Mouse (Mus musculus) midbrain, postnatal 0 days (tissue): ENCODE data around the gene Mrpl22. TPM values are rescaled to one million over a fixed set of nuclear protein-coding genes. Genes with fewer than 3 reads are reported as not detected.
"Not testable (repeated sequence)": the region's sequence is repeated elsewhere in the genome, so short reads cannot be mapped to it uniquely, and the experiment has no call there.

Experiments used
- ATAC-seq: fragments of 200-750 bp; cut with Nextera tagmentation; 2 replicates; pipeline ENCODE4 v1.8.0; 2017; ENCODE audit warnings: moderate number of reproducible peaks, mild to moderate bottlenecking, moderate TSS enrichment, moderate library complexity; ENCODE audit not compliant: low FRiP score
- DNase-seq: peaks from one replicate; pipeline ENCODE4 v3.0.0-alpha.2; 2015; ENCODE audit warnings: low spot score
- H3K27ac ChIP-seq: fragments of 300-500 bp; sonication (generic); 2 replicates; pipeline ENCODE4 v1.5.1; 2014; ENCODE audit warnings: low read depth, mild to moderate bottlenecking, low read length, mixed read lengths
- H3K27me3 ChIP-seq: fragments of 300-500 bp; sonication (generic); 2 replicates; pipeline ENCODE4 v1.6.1; 2014; ENCODE audit warnings: low read length, control low read depth, mixed read lengths; ENCODE audit not compliant: insufficient read depth
- H3K36me3 ChIP-seq: fragments of 300-500 bp; sonication (generic); 2 replicates; pipeline ENCODE4 v1.6.1; 2014; ENCODE audit warnings: low read length, control low read depth, mixed read lengths; ENCODE audit not compliant: insufficient read depth
- H3K4me1 ChIP-seq: fragments of 300-500 bp; sonication (generic); 2 replicates; pipeline ENCODE4 v1.6.1; 2014; ENCODE audit warnings: mild to moderate bottlenecking, control low read depth, antibody characterized with exemption, low read length, mixed read lengths; ENCODE audit not compliant: insufficient read depth
- H3K4me2 ChIP-seq: fragments of 300-500 bp; sonication (generic); 2 replicates; pipeline ENCODE4 v1.6.1; 2014; ENCODE audit warnings: low read depth, mild to moderate bottlenecking, low read length, mixed read lengths; ENCODE audit not compliant: poor library complexity, severe bottlenecking
- H3K4me3 ChIP-seq: fragments of 300-500 bp; sonication (generic); 2 replicates; pipeline ENCODE4 v1.5.1; 2014; ENCODE audit warnings: low read depth, mild to moderate bottlenecking, low read length, moderate library complexity
- H3K9ac ChIP-seq: fragments of 300-500 bp; sonication (generic); replicated peaks from 2 replicates; pipeline ENCODE4 v1.6.1; 2014; ENCODE audit warnings: mild to moderate bottlenecking, low read length, moderate library complexity, mixed read lengths; ENCODE audit not compliant: poor library complexity, severe bottlenecking
- H3K9me3 ChIP-seq: fragments of 300-500 bp; sonication (generic); 2 replicates; pipeline ENCODE4 v1.6.1; 2016; ENCODE audit warnings: low read length, control low read depth
- CTCF ChIP-seq: IDR thresholded peaks from 2 replicates; pipeline ENCODE4 v1.5.1; 2016; ENCODE audit warnings: antibody characterized with exemption, mild to moderate bottlenecking
- WGBS: fragments of 180-500 bp; shearing (Covaris S2); extraction: QIAGEN DNeasy Blood & Tissue Kit; methylation state at CpG from one replicate; pipeline ENCODE4 v1.1.7; 2014; 5-methylcytosine and 5-hydroxymethylcytosine counted together
- polyA plus RNA-seq: library from polyadenylated mRNA; unstranded; fragments of >200 nt; fragmentation: Nextera tagmentation; extraction: Ambion mirVana; gene quantifications from 2 replicates; pipeline ENCODE4 v1.2.1, GENCODE M21; 2015
- total RNA-seq: library from RNA; depleted of rRNA; stranded (reverse); fragments of >200 nt; gene quantifications from 2 replicates; pipeline ENCODE4 v1.2.3, GENCODE M21; 2014

Mrpl22 gene
- total and polyA plus RNA-seq, 2 experiments from 2014 or later: 33.5 to 88.3 TPM

GRCm38 (mm10) chr11:58201052-58201451, 29.6 kb downstream of the Mrpl22 start:
- DNase-seq (peak; percentile 16), ATAC-seq (no peak)
- H3K4me1 ChIP-seq: no peaks in the 10 kb centered on the region
- H3K4me3 ChIP-seq: no peak overlapping the region
- H3K27ac ChIP-seq: no peak overlapping the region
- H3K27me3 ChIP-seq: no peaks in the 10 kb centered on the region
- no peaks in the 10 kb centered on the region for H3K9me3 ChIP-seq
- no peaks in the 10 kb centered on the region for H3K36me3 ChIP-seq
- no peak for TF ChIP-seq CTCF
- H3K4me2 ChIP-seq: no peak overlapping the region
- no peak overlapping the region for H3K9ac ChIP-seq
- WGBS: 87% methylated on average over 12 of the region's 12 CpGs

DNA sequence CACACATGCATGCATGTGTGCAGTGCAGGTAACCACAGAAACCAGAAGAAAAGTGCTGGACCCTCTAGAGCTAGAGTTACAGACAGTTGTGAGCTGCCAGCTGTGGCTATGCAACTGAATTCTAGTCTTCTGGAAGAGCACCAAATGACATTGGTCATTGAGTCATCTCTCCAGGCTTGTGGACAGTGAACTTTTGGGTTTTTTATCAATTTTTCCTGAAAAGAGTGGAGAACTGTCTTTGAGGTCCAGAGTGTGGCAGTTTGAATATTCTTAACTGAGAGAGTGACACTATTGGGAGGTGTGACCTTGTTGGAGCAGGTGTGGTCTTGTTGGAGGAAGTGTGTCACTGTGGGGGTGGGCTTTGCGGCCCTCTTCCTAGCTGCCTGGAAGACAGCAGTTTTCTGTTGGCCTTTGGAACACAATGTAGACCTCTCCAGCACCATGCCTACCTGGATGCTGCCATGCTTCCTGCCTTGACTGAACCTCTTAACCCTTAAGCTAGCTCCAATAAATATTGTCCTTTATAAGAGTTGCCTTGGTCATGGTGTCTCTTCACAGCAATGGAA, 38.9 kb downstream of the Mrpl22 start:
- no peak for TF ChIP-seq CTCF
- H3K4me1 ChIP-seq: no peaks in the 10 kb centered on the region
- no peaks in the 10 kb centered on the region for H3K36me3 ChIP-seq
- DNase-seq: no peak
- H3K9me3 ChIP-seq: no peaks in the 10 kb centered on the region
- no peak overlapping the region for H3K9ac ChIP-seq
- ATAC-seq: no peak
- no peak overlapping the region for H3K4me2 ChIP-seq
- no peak overlapping the region for H3K4me3 ChIP-seq
- WGBS: 86% methylated on average over 1 of the region's 1 CpGs
- no peak overlapping the region for H3K27ac ChIP-seq
- no peaks in the 10 kb centered on the region for H3K27me3 ChIP-seq

GRCm38 (mm10) chr11:58211062-58211681, 39.7 kb downstream of the Mrpl22 start:
- ATAC-seq (no peak), DNase-seq (no peak)
- H3K9ac ChIP-seq: no peak overlapping the region
- TF ChIP-seq CTCF: no peak
- H3K36me3 ChIP-seq: no peaks in the 10 kb centered on the region
- H3K27me3 ChIP-seq: no peaks in the 10 kb centered on the region
- H3K4me1 ChIP-seq: no peaks in the 10 kb centered on the region
- no peak overlapping the region for H3K4me3 ChIP-seq
- WGBS: 30% methylated on average over 9 of the region's 9 CpGs
- no peak overlapping the region for H3K27ac ChIP-seq
- H3K4me2 ChIP-seq: no peak overlapping the region
- no peaks in the 10 kb centered on the region for H3K9me3 ChIP-seq

- H3K36me3 ChIP-seq: no peaks in the 10 kb centered on the region
- H3K4me1 ChIP-seq: no peaks in the 10 kb centered on the region
- DNase-seq (no peak), ATAC-seq (no peak)
- WGBS: 11% methylated on average over 2 of the region's 2 CpGs
- no peak for TF ChIP-seq CTCF
- no peak overlapping the region for H3K9ac ChIP-seq
- no peak overlapping the region for H3K4me3 ChIP-seq
- H3K4me2 ChIP-seq: no peak overlapping the region
- H3K27me3 ChIP-seq: no peaks in the 10 kb centered on the region
- no peaks in the 10 kb centered on the region for H3K9me3 ChIP-seq
- H3K27ac ChIP-seq: no peak overlapping the region
Measured at GRCm38 (mm10) chr11:58211682-58212067, 40.2 kb downstream of the Mrpl22 start.

- H3K9ac ChIP-seq: no peak overlapping the region
- H3K27me3 ChIP-seq: no peaks in the 10 kb centered on the region
- WGBS: 83% methylated on average over 7 of the region's 7 CpGs
- DNase-seq (no peak), ATAC-seq (no peak)
- H3K4me3 ChIP-seq: no peak overlapping the region
- no peaks in the 10 kb centered on the region for H3K36me3 ChIP-seq
- H3K27ac ChIP-seq: no peak overlapping the region
- no peak for TF ChIP-seq CTCF
- no peak overlapping the region for H3K4me2 ChIP-seq
- H3K9me3 ChIP-seq: no peaks in the 10 kb centered on the region
- H3K4me1 ChIP-seq: no peaks in the 10 kb centered on the region
Measured at GRCm38 (mm10) chr11:58213673-58214342, 42.3 kb downstream of the Mrpl22 start.

- Histone ChIP-seq H3K4me3 (peak overlapping the region; percentile 23), H3K36me3 (no peaks in the 10 kb centered on the region), H3K4me2 (peak overlapping the region; percentile 24; the same call in 1 of the 2 replicates), H3K27ac (no peak overlapping the region), H3K9me3 (no peaks in the 10 kb centered on the region), H3K27me3 (no peaks in the 10 kb centered on the region), H3K9ac (no peak overlapping the region), H3K4me1 (no peaks in the 10 kb centered on the region)
- no peak for ATAC-seq
- peak; percentile 25 for DNase-seq
- 53% methylated on average over 16 of the region's 17 CpGs for WGBS
- no peak for TF ChIP-seq CTCF
Measured at GRCm38 (mm10) chr11:58214391-58215048, 43.1 kb downstream of the Mrpl22 start.

GRCm38 (mm10) chr11:58215049-58215430, 43.6 kb downstream of the Mrpl22 start:
- not testable (repeated sequence) for ATAC-seq, H3K27me3 ChIP-seq, H3K27ac ChIP-seq, H3K36me3 ChIP-seq, H3K9me3 ChIP-seq, H3K4me2 ChIP-seq, DNase-seq, H3K9ac ChIP-seq, H3K4me1 ChIP-seq
- H3K4me3 ChIP-seq: peak overlapping the region; percentile 23; the same call in 1 of the 2 replicates
- WGBS: 60% methylated on average over 3 of the region's 3 CpGs
